Comparison of ENCODE assay signal across 6 mouse cellular contexts in the genomic region with DNA sequence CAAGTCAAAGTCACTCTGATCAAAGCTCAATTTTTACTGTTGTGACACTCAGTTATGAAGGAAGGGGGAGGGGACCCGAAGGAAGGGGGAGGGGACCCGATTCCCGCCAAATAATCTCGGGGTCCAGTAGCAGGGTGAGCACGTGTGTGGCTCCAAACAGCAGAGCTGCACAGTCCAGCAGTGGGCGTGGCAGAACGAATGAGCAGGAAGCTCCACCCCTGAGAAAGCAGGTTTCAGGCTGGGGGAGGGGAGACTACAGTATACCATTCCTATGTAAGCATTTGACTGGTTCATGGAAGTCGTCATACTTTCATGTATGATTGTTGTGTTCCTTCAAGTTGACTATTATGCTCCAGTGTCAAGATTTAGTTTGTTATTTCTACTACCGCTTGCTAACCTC. TPM values are rescaled to one million over a fixed set of nuclear protein-coding genes. Genes with fewer than 3 reads are reported as not detected.
"Had no signal": no experiment of that assay in that cellular context is flagged by ENCODE, and none has a peak within 500 bp of the region (broad histone marks: within the 10 kb centered on the region; RNA-seq: fewer than 3 reads in every experiment).

No protein-coding gene starts in this region.

RNA-seq across cellular contexts. Expression of a gene that starts 54.6 kb away (rescaled TPM):
- total RNA-seq: gastrocnemius, postnatal 10 days; gastrocnemius, postnatal 25 days; gastrocnemius, postnatal 4 days; granulocyte monocyte progenitor cell, adult 5-6 weeks had no signal
- polyA plus RNA-seq: heart, embryonic 12.5 days; liver, embryonic 15.5 days had no signal
